Mouse (Mus musculus): ENCODE measurements around the gene Adam17. TPM values are rescaled to one million over a fixed set of nuclear protein-coding genes. Genes with fewer than 3 reads are reported as not detected.

The Adam17 gene
- polyA plus RNA-seq, 1 experiment from 2014 or later: 46.1 TPM

GRCm38 (mm10) chr12:21340674-21341073, 32.8 kb downstream of the Adam17 start:
- H3K4me3 ChIP-seq (ENCODE audit: low read depth, low read length): no peak overlapping the region
- no peaks in the 10 kb centered on the region for H3K9me3 ChIP-seq (replicated peaks; ENCODE audit: control insufficient read depth, low read length)
- H3K27me3 ChIP-seq (ENCODE audit: control insufficient read depth, insufficient read depth, low read length): no peaks in the 10 kb centered on the region
- no peak overlapping the region for H3K4me2 ChIP-seq (ENCODE audit: low read depth, low read length)
- no peaks in the 10 kb centered on the region for H3K4me1 ChIP-seq (ENCODE audit: control insufficient read depth, insufficient read depth, low read length)
- 94% methylated on average over 5 of the region's 5 CpGs for WGBS
- no peak overlapping the region for H3K9ac ChIP-seq (replicated peaks; ENCODE audit: low read length)
- DNase-seq (ENCODE audit: low spot score) (no peak), ATAC-seq (replicated peaks; ENCODE audit: insufficient number of reproducible peaks, low FRiP score, low TSS enrichment, low read depth) (no peak)
- 0 out of 2 replicates have a peak, but pooled peaks cover 2% of the 10 kb centered on the region for H3K36me3 ChIP-seq (replicated peaks; ENCODE audit: control insufficient read depth, insufficient read depth, low read depth, low read length)
- no peak overlapping the region for H3K27ac ChIP-seq (replicated peaks; ENCODE audit: low read depth, low read length)

- Histone ChIP-seq H3K9me3 (replicated peaks; ENCODE audit: control insufficient read depth, low read length) (no peaks in the 10 kb centered on the region), H3K27ac (replicated peaks; ENCODE audit: low read depth, low read length) (no peak overlapping the region), H3K4me3 (ENCODE audit: low read depth, low read length) (no peak overlapping the region), H3K4me2 (ENCODE audit: low read depth, low read length) (no peak overlapping the region), H3K27me3 (ENCODE audit: control insufficient read depth, insufficient read depth, low read length) (no peaks in the 10 kb centered on the region), H3K4me1 (ENCODE audit: control insufficient read depth, insufficient read depth, low read length) (no peaks in the 10 kb centered on the region), H3K9ac (replicated peaks; ENCODE audit: low read length) (no peak overlapping the region), H3K36me3 (replicated peaks; ENCODE audit: control insufficient read depth, insufficient read depth, low read depth, low read length) (peaks cover 2% of the 10 kb centered on the region; the same call in 1 of the 2 replicates)
- DNase-seq (ENCODE audit: low spot score): no peak
- WGBS: 96% methylated on average over 5 of the region's 5 CpGs
- ATAC-seq (replicated peaks; ENCODE audit: insufficient number of reproducible peaks, low FRiP score, low TSS enrichment, low read depth): no peak
Observed at GRCm38 (mm10) chr12:21337171-21337570, 36.3 kb downstream of the Adam17 start.

GRCm38 (mm10) chr12:21335869-21336268, 37.6 kb downstream of the Adam17 start:
- no peak overlapping the region for H3K9ac ChIP-seq (replicated peaks; ENCODE audit: low read length)
- peaks cover 4% of the 10 kb centered on the region for H3K36me3 ChIP-seq (replicated peaks; ENCODE audit: control insufficient read depth, insufficient read depth, low read depth, low read length)
- H3K4me1 ChIP-seq (ENCODE audit: control insufficient read depth, insufficient read depth, low read length): no peaks in the 10 kb centered on the region
- H3K9me3 ChIP-seq (replicated peaks; ENCODE audit: control insufficient read depth, low read length): no peaks in the 10 kb centered on the region
- ATAC-seq (replicated peaks; ENCODE audit: insufficient number of reproducible peaks, low FRiP score, low TSS enrichment, low read depth): no peak
- H3K27me3 ChIP-seq (ENCODE audit: control insufficient read depth, insufficient read depth, low read length): no peaks in the 10 kb centered on the region
- no peak overlapping the region for H3K4me2 ChIP-seq (ENCODE audit: low read depth, low read length)
- DNase-seq (ENCODE audit: low spot score): no peak
- H3K27ac ChIP-seq (replicated peaks; ENCODE audit: low read depth, low read length): no peak overlapping the region
- WGBS: 91% methylated on average over 7 of the region's 7 CpGs
- H3K4me3 ChIP-seq (ENCODE audit: low read depth, low read length): no peak overlapping the region

DNA sequence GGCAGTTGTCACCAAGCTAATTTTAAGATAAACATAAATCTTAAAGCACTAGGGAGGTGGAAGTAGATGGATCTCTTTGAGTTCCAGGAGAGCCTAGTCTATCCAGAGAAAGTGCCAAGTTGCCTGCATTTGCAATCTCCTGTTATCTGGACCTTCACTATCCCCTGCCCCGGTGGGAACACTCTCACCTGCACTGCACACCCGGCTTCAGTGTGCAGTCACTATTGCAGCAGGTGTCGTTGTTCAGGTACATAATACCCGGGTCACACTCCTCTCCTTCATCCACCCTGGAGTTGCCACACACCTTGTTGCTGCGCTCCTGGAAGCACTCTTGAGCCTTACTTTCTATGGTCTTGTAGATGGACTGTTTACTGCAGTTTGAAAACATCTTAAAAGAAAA, 39.7 kb downstream of the Adam17 start:
- Histone ChIP-seq H3K9ac (replicated peaks; ENCODE audit: low read length) (no peak overlapping the region), H3K4me3 (ENCODE audit: low read depth, low read length) (no peak overlapping the region), H3K36me3 (replicated peaks; ENCODE audit: control insufficient read depth, insufficient read depth, low read depth, low read length) (peaks cover 4% of the 10 kb centered on the region), H3K27me3 (ENCODE audit: control insufficient read depth, insufficient read depth, low read length) (no peaks in the 10 kb centered on the region), H3K9me3 (replicated peaks; ENCODE audit: control insufficient read depth, low read length) (no peaks in the 10 kb centered on the region), H3K4me2 (ENCODE audit: low read depth, low read length) (no peak overlapping the region), H3K4me1 (ENCODE audit: control insufficient read depth, insufficient read depth, low read length) (no peaks in the 10 kb centered on the region), H3K27ac (replicated peaks; ENCODE audit: low read depth, low read length) (no peak overlapping the region)
- WGBS: 94% methylated on average over 5 of the region's 5 CpGs
- ATAC-seq (replicated peaks; ENCODE audit: insufficient number of reproducible peaks, low FRiP score, low TSS enrichment, low read depth): no peak
- no peak for DNase-seq (ENCODE audit: low spot score)

DNA sequence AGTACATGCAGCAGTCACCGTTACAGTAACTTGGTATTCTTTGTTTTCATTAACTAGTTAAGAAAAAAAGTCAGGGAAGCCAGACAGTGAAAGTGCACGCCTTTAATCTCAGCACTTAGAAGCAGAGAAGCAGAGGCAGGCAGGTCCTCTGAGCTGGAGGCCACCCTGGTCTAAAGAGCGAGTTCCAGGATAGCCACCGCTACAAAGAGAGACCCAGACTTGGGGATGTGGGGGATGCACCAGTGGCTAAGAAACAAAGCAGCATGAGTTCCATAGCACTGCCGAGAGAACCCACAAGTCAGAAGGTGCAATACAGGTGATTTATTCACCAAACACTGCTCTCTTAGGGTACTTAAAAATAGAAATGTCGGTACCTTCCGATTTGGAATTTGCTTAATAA, 40.4 kb downstream of the Adam17 start:
- no peaks in the 10 kb centered on the region for H3K4me1 ChIP-seq (ENCODE audit: control insufficient read depth, insufficient read depth, low read length)
- no peak for DNase-seq (ENCODE audit: low spot score)
- no peak overlapping the region for H3K27ac ChIP-seq (replicated peaks; ENCODE audit: low read depth, low read length)
- H3K4me2 ChIP-seq (ENCODE audit: low read depth, low read length): no peak overlapping the region
- H3K9me3 ChIP-seq (replicated peaks; ENCODE audit: control insufficient read depth, low read length): no peaks in the 10 kb centered on the region
- no peak overlapping the region for H3K4me3 ChIP-seq (ENCODE audit: low read depth, low read length)
- peaks cover 4% of the 10 kb centered on the region for H3K36me3 ChIP-seq (replicated peaks; ENCODE audit: control insufficient read depth, insufficient read depth, low read depth, low read length)
- WGBS: 91% methylated on average over 7 of the region's 7 CpGs
- ATAC-seq (replicated peaks; ENCODE audit: insufficient number of reproducible peaks, low FRiP score, low TSS enrichment, low read depth): no peak
- no peak overlapping the region for H3K9ac ChIP-seq (replicated peaks; ENCODE audit: low read length)
- no peaks in the 10 kb centered on the region for H3K27me3 ChIP-seq (ENCODE audit: control insufficient read depth, insufficient read depth, low read length)

DNA sequence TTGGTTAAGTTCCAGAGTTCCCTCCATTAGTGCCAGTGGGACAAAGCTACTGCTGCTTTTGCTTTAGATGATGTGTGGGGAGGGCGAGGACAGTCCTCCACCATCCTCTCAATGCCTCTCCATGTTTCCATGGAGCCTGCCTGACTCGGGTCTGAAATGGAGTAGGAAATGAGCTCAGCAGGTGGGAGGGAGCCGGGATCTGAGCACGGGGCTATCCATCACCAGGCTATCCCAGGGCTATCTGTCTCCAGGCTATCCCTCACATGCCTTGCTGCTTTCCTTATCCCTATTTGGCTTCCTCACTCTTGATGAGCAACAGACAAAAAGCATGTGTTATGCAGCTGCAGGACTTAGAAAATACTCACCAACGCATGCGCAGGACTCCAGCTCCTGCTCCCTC, 41.7 kb downstream of the Adam17 start:
- WGBS: 83% methylated on average over 6 of the region's 6 CpGs
- Histone ChIP-seq H3K4me3 (ENCODE audit: low read depth, low read length) (no peak overlapping the region), H3K36me3 (replicated peaks; ENCODE audit: control insufficient read depth, insufficient read depth, low read depth, low read length) (peaks cover 7% of the 10 kb centered on the region), H3K27ac (replicated peaks; ENCODE audit: low read depth, low read length) (no peak overlapping the region), H3K4me1 (ENCODE audit: control insufficient read depth, insufficient read depth, low read length) (no peaks in the 10 kb centered on the region), H3K9me3 (replicated peaks; ENCODE audit: control insufficient read depth, low read length) (no peaks in the 10 kb centered on the region), H3K9ac (replicated peaks; ENCODE audit: low read length) (no peak overlapping the region), H3K27me3 (ENCODE audit: control insufficient read depth, insufficient read depth, low read length) (no peaks in the 10 kb centered on the region), H3K4me2 (ENCODE audit: low read depth, low read length) (no peak overlapping the region)
- no peak for DNase-seq (ENCODE audit: low spot score)
- no peak for ATAC-seq (replicated peaks; ENCODE audit: insufficient number of reproducible peaks, low FRiP score, low TSS enrichment, low read depth)

DNA sequence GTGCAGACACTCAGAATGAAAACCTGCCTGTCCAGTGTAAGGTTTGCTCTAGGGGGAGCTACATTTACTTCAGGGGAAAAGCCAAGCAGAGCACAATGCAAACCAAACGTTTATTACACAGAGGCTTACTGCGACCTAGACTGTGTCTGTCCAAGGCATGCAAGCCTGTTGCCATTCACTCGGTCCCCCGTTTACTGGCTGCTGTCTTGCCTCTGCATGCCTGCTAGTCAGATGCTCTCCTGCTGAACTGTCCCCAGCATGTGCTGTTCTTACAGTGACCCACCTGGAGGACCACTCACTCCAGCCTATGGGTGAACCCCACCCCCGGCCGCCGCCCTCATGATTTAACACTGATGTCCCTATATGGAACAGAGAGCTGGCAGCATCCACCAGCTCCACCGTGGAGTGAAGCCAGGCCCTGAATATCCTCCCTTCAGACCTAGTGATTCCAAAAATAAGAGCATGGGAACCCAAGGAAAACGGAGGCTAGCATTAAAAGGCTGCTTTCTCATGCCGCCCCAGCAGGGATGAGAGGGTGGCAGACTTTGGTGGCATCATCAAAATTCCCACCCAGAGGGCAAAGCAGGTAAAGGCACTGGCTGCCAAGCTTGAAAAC, 42.4 kb downstream of the Adam17 start:
- Histone ChIP-seq H3K4me2 (ENCODE audit: low read depth, low read length) (no peak overlapping the region), H3K27me3 (ENCODE audit: control insufficient read depth, insufficient read depth, low read length) (no peaks in the 10 kb centered on the region), H3K9me3 (replicated peaks; ENCODE audit: control insufficient read depth, low read length) (no peaks in the 10 kb centered on the region), H3K36me3 (replicated peaks; ENCODE audit: control insufficient read depth, insufficient read depth, low read depth, low read length) (peaks cover 7% of the 10 kb centered on the region), H3K27ac (replicated peaks; ENCODE audit: low read depth, low read length) (no peak overlapping the region), H3K9ac (replicated peaks; ENCODE audit: low read length) (no peak overlapping the region), H3K4me3 (ENCODE audit: low read depth, low read length) (no peak overlapping the region), H3K4me1 (ENCODE audit: control insufficient read depth, insufficient read depth, low read length) (no peaks in the 10 kb centered on the region)
- DNase-seq (ENCODE audit: low spot score) (no peak), ATAC-seq (replicated peaks; ENCODE audit: insufficient number of reproducible peaks, low FRiP score, low TSS enrichment, low read depth) (no peak)
- WGBS: 88% methylated on average over 10 of the region's 10 CpGs

DNA sequence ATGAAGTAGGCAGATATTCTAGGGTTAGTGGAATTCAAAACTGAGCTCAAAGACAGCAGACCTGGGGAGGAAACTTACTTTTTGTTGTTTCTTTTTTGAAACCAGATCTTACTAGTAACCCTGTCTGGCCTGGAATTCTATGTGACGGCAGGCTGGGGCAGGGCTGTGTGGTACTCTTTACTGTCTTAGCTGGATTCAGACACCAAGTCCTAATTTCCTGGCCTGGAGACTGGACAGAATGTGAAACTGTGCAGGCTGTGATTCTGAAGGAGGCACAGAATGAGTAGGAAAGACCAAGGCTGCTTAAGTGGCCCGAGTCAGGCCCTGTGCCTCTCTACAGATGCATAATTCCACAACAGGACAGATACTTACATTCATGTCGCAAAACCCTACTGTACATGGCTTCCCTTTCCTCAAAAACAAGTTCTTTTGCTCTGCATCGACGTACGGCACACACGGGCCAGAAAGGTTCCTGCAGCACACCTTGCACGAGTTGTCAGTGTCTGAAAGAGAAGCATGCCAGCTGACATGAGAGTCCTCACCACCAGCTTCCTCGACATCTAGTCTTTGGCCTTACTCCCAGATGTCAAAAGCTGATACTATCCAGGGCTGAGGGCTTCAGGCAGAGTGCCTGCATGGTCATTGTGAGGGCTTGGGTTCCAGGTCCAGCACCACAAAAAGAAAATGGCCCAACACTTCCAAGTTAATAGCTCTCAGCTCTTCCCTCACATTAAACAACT, 43.6 kb downstream of the Adam17 start:
- H3K4me2 ChIP-seq (ENCODE audit: low read depth, low read length): no peak overlapping the region
- no peaks in the 10 kb centered on the region for H3K27me3 ChIP-seq (ENCODE audit: control insufficient read depth, insufficient read depth, low read length)
- DNase-seq (ENCODE audit: low spot score) (no peak), ATAC-seq (replicated peaks; ENCODE audit: insufficient number of reproducible peaks, low FRiP score, low TSS enrichment, low read depth) (no peak)
- H3K9ac ChIP-seq (replicated peaks; ENCODE audit: low read length): no peak overlapping the region
- no peaks in the 10 kb centered on the region for H3K4me1 ChIP-seq (ENCODE audit: control insufficient read depth, insufficient read depth, low read length)
- WGBS: 85% methylated on average over 9 of the region's 9 CpGs
- no peak overlapping the region for H3K4me3 ChIP-seq (ENCODE audit: low read depth, low read length)
- H3K36me3 ChIP-seq (replicated peaks; ENCODE audit: control insufficient read depth, insufficient read depth, low read depth, low read length): peaks cover 8% of the 10 kb centered on the region
- no peaks in the 10 kb centered on the region for H3K9me3 ChIP-seq (replicated peaks; ENCODE audit: control insufficient read depth, low read length)
- H3K27ac ChIP-seq (replicated peaks; ENCODE audit: low read depth, low read length): no peak overlapping the region

Measured in embryonic facial prominence, embryonic 11.5 days (tissue).